Mouse (Mus musculus): ENCODE data around the gene Stx3. TPM values are rescaled to one million over a fixed set of nuclear protein-coding genes. Genes with fewer than 3 reads are reported as not detected.

The Stx3 gene
- 28.4 and 30.0 TPM in 2 replicates for polyA plus RNA-seq (2014; fragmentation: Nextera tagmentation; extraction: Ambion mirVana)

DNA sequence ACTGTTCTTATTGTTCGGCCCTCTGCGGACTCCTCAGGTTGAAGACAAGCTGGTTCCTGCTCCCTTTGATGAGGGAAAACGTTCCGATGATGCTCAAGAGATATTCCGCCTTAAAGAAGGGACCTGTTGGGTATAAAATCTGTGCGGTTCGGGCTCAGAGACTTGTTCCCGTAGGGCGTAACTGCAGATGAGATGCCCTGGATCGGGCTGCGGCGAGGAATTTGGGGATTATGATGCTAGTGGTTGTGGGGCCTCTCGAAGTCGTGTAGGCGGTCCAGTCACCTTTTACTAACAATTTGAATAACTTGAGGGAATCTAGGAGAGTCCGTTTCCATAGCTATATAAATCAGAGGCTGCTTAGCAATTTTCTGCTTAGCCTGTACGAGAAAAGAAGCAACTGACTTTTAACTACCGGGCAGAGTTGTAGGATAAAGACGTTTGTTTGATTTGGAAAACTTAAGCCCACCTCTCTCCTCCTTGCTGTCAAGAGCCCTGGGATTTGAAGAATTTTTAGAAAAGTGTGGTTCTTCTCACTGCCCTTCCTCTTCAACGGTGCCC lies at the start of gene Stx3:
Gene Stx3 (minus strand): TSS at position 261 of the 558 bp plus-strand sequence.
- H3K9ac ChIP-seq (ENCODE audit: low read length): peak within 1 kb of the TSS; percentile 72
- peak within 1 kb of the TSS; percentile 67 for H3K27ac ChIP-seq (ENCODE audit: low read depth)
- H3K4me2 ChIP-seq (ENCODE audit: low read length): peak within 1 kb of the TSS; percentile 93
- 0 out of 2 replicates have a peak, but pooled peaks cover 3% of the 10 kb centered on the region for H3K4me1 ChIP-seq (replicated peaks; ENCODE audit: control insufficient read depth, insufficient read depth, low read length)
- DNase-seq (ENCODE audit: low spot score) (peak; percentile 71), ATAC-seq (replicated peaks; ENCODE audit: low FRiP score, low TSS enrichment, low read depth) (no peak)
- H3K27me3 ChIP-seq (replicated peaks; ENCODE audit: control insufficient read depth, insufficient read depth, low read length): 0 out of 2 replicates have a peak, but pooled peaks cover 6% of the 10 kb centered on the region
- H3K9me3 ChIP-seq (ENCODE audit: control insufficient read depth, low read length): no peaks in the 10 kb centered on the region
- peak within 1 kb of the TSS; percentile 64 for H3K4me3 ChIP-seq (ENCODE audit: low read depth, low read length)
- under 1% methylated on average over 20 of the region's 20 CpGs for WGBS
- no peaks in the 10 kb centered on the region for H3K36me3 ChIP-seq (ENCODE audit: control insufficient read depth, insufficient read depth, low read length)

DNA sequence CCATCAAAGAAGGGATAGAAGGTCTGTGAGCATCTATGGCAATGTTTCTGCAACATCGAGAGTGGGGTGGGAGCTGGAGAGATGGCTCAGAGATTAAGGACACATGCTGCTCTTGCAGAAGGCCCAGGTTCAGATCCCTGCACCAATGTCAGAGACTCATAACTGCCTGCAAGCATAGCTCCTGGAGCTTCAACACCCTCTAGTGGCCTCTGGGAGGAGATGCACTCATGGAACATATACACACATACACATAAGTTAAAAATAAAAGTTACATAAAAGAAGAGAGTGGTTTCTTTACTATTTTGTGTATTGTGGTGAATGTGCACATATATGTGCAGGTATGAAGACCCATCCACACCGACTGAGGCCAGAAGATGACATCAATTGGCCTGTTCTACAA lies 48.6 kb upstream of the Stx3 start:
- 82% methylated on average over 2 of the region's 2 CpGs for WGBS
- Histone ChIP-seq H3K4me2 (ENCODE audit: low read length) (no peak overlapping the region), H3K36me3 (ENCODE audit: control insufficient read depth, insufficient read depth, low read length) (no peaks in the 10 kb centered on the region), H3K9ac (ENCODE audit: low read length) (no peak overlapping the region), H3K9me3 (ENCODE audit: control insufficient read depth, low read length) (no peaks in the 10 kb centered on the region), H3K27ac (ENCODE audit: low read depth) (no peak overlapping the region), H3K4me3 (ENCODE audit: low read depth, low read length) (no peak overlapping the region), H3K27me3 (replicated peaks; ENCODE audit: control insufficient read depth, insufficient read depth, low read length) (no peaks in the 10 kb centered on the region), H3K4me1 (replicated peaks; ENCODE audit: control insufficient read depth, insufficient read depth, low read length) (no peaks in the 10 kb centered on the region)
- ATAC-seq (replicated peaks; ENCODE audit: low FRiP score, low TSS enrichment, low read depth) (no peak), DNase-seq (ENCODE audit: low spot score) (no peak)

DNA sequence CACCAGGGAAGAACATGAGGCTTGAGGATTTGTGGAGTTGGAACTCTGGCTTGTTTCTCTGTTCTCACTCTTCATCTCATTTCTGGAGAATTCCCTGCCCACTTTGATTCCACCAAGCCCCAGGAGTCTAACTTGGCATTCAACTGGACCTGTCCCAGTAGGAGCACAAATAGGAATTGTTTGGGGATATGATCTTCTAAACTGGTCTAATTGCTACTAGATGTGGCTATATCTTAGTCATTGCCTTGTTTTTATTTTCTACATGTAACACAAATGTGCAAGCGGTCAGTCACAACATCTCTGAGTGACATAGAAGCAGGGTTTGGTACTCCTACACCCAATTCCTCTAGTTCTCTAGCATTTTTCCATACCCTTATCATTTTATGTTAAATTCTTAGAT lies 41.8 kb upstream of the Stx3 start, which contains the start of gene Olfr1418:
Gene Olfr1418 (minus strand): TSS at position 101 of the 400 bp plus-strand sequence.
- H3K27me3 ChIP-seq (replicated peaks; ENCODE audit: control insufficient read depth, insufficient read depth, low read length): no peaks in the 10 kb centered on the region
- H3K4me2 ChIP-seq (ENCODE audit: low read length): no peak within 1 kb of the TSS
- no peak within 1 kb of the TSS for H3K27ac ChIP-seq (ENCODE audit: low read depth)
- DNase-seq (ENCODE audit: low spot score): no peak
- ATAC-seq (replicated peaks; ENCODE audit: low FRiP score, low TSS enrichment, low read depth): no peak
- no peaks in the 10 kb centered on the region for H3K9me3 ChIP-seq (ENCODE audit: control insufficient read depth, low read length)
- H3K4me3 ChIP-seq (ENCODE audit: low read depth, low read length): no peak within 1 kb of the TSS
- WGBS: 89% methylated on average over 1 of the region's 1 CpGs
- no peaks in the 10 kb centered on the region for H3K4me1 ChIP-seq (replicated peaks; ENCODE audit: control insufficient read depth, insufficient read depth, low read length)
- no peak within 1 kb of the TSS for H3K9ac ChIP-seq (ENCODE audit: low read length)
- H3K36me3 ChIP-seq (ENCODE audit: control insufficient read depth, insufficient read depth, low read length): no peaks in the 10 kb centered on the region

DNA sequence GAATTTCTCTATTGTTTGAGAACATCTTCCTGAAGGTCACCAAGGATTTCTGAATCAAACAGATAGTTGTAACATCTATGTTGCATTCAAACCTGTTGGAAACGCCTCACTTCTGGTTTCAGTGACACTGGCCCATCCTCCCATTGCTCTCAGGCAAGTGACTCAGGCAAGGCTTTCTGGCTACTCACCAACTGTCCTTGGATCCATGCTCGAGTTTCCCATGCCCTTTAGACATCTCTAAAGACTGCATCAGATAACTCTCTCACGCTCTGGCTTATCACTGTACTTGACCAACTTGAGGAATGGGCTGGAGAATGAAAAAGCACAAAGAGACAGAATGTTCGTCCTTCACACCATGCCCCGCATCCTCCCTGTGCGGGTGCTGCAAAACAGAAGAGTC lies 37.3 kb upstream of the Stx3 start:
- ATAC-seq (replicated peaks; ENCODE audit: low FRiP score, low TSS enrichment, low read depth): no peak

DNA sequence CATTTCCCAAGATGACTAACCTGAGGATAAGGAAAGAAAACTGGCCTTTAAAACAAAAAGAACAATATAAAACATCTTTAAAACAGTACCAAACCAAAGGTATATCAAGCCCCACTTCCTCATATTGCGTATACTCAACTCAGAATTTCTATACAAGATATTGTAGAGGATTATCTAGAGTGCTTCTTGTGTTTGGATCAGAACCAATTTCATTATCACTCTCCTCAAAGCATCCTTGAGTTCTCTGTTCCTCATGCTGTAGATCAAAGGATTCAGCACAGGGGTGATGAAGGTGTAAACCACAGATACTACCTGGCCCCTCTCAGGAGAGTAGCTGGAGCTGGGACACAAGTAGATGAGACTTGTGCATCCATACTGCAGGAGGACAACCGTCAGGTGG lies 35.6 kb upstream of the Stx3 start:
- no peak overlapping the region for H3K4me2 ChIP-seq (ENCODE audit: low read length)
- H3K27ac ChIP-seq (ENCODE audit: low read depth): no peak overlapping the region
- H3K27me3 ChIP-seq (replicated peaks; ENCODE audit: control insufficient read depth, insufficient read depth, low read length): no peaks in the 10 kb centered on the region
- no peak overlapping the region for H3K4me3 ChIP-seq (ENCODE audit: low read depth, low read length)
- no peaks in the 10 kb centered on the region for H3K36me3 ChIP-seq (ENCODE audit: control insufficient read depth, insufficient read depth, low read length)
- 89% methylated on average over 2 of the region's 2 CpGs for WGBS
- H3K9ac ChIP-seq (ENCODE audit: low read length): no peak overlapping the region
- DNase-seq (ENCODE audit: low spot score) (no peak), ATAC-seq (replicated peaks; ENCODE audit: low FRiP score, low TSS enrichment, low read depth) (no peak)
- H3K4me1 ChIP-seq (replicated peaks; ENCODE audit: control insufficient read depth, insufficient read depth, low read length): no peaks in the 10 kb centered on the region
- H3K9me3 ChIP-seq (ENCODE audit: control insufficient read depth, low read length): 0 out of 2 replicates have a peak, but pooled peaks cover 2% of the 10 kb centered on the region

More for the DNA sequence above, 37.3 kb upstream of the Stx3 start:
- H3K27me3 ChIP-seq (replicated peaks; ENCODE audit: control insufficient read depth, insufficient read depth, low read length): no peaks in the 10 kb centered on the region
- H3K9ac ChIP-seq (ENCODE audit: low read length): no peak overlapping the region
- no peaks in the 10 kb centered on the region for H3K36me3 ChIP-seq (ENCODE audit: control insufficient read depth, insufficient read depth, low read length)
- H3K9me3 ChIP-seq (ENCODE audit: control insufficient read depth, low read length): 0 out of 2 replicates have a peak, but pooled peaks cover 2% of the 10 kb centered on the region
- no peak for DNase-seq (ENCODE audit: low spot score)
- no peak overlapping the region for H3K4me3 ChIP-seq (ENCODE audit: low read depth, low read length)
- H3K4me2 ChIP-seq (ENCODE audit: low read length): no peak overlapping the region
- 73% methylated on average over 6 of the region's 6 CpGs for WGBS
- no peak overlapping the region for H3K27ac ChIP-seq (ENCODE audit: low read depth)
- H3K4me1 ChIP-seq (replicated peaks; ENCODE audit: control insufficient read depth, insufficient read depth, low read length): no peaks in the 10 kb centered on the region

DNA sequence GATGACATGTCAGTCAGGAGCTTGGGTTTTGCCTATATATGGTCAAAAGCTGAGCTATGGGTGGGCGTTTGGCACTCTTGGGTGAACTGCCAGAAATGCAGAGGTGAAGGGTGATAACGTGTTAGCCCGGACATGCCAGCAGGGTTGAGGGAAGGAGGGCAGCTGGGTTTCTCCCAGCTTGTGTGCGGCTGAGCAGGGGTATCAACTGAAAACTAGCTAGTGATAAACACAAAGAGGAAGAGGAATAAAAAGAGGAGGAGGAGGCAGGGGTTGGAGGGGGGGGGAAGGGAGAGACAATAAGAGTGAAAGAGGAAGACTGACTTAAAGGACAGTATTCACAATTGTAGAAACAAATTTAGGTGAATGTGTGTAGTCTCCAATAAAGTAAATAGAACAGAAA lies 33.4 kb upstream of the Stx3 start:
- H3K4me1 ChIP-seq (replicated peaks; ENCODE audit: control insufficient read depth, insufficient read depth, low read length): no peaks in the 10 kb centered on the region
- no peak overlapping the region for H3K4me3 ChIP-seq (ENCODE audit: low read depth, low read length)
- ATAC-seq (replicated peaks; ENCODE audit: low FRiP score, low TSS enrichment, low read depth) (no peak), DNase-seq (ENCODE audit: low spot score) (no peak)
- H3K9ac ChIP-seq (ENCODE audit: low read length): no peak overlapping the region
- H3K9me3 ChIP-seq (ENCODE audit: control insufficient read depth, low read length): 0 out of 2 replicates have a peak, but pooled peaks cover 2% of the 10 kb centered on the region
- H3K36me3 ChIP-seq (ENCODE audit: control insufficient read depth, insufficient read depth, low read length): no peaks in the 10 kb centered on the region
- no peak overlapping the region for H3K4me2 ChIP-seq (ENCODE audit: low read length)
- WGBS: 66% methylated on average over 4 of the region's 4 CpGs
- H3K27ac ChIP-seq (ENCODE audit: low read depth): no peak overlapping the region
- no peaks in the 10 kb centered on the region for H3K27me3 ChIP-seq (replicated peaks; ENCODE audit: control insufficient read depth, insufficient read depth, low read length)

DNA sequence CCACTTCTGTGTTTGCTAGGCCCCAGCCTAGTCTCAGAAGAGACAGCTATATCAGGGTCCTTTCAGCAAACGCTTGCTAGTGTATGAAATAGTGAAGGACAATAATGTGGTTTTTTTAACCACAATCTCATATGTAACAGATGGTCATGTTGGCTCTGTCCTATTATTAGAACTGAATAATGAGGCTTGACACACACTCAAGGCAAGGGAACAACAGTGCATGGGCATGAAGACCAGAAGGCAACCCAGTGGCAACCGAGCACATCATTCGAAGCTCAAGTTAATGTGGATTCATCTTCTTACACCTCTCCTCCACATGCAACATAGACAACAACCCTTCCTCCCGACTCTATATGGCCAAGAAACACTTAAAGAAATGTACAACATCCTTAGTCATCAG lies 27.1 kb upstream of the Stx3 start:
- Histone ChIP-seq H3K9ac (ENCODE audit: low read length) (no peak overlapping the region), H3K4me3 (ENCODE audit: low read depth, low read length) (no peak overlapping the region), H3K27ac (ENCODE audit: low read depth) (no peak overlapping the region), H3K4me2 (ENCODE audit: low read length) (no peak overlapping the region), H3K27me3 (replicated peaks; ENCODE audit: control insufficient read depth, insufficient read depth, low read length) (no peaks in the 10 kb centered on the region), H3K9me3 (ENCODE audit: control insufficient read depth, low read length) (no peaks in the 10 kb centered on the region), H3K36me3 (ENCODE audit: control insufficient read depth, insufficient read depth, low read length) (no peaks in the 10 kb centered on the region), H3K4me1 (replicated peaks; ENCODE audit: control insufficient read depth, insufficient read depth, low read length) (no peaks in the 10 kb centered on the region)
- DNase-seq (ENCODE audit: low spot score): no peak
- no peak for ATAC-seq (replicated peaks; ENCODE audit: low FRiP score, low TSS enrichment, low read depth)
- 90% methylated on average over 4 of the region's 4 CpGs for WGBS

DNA sequence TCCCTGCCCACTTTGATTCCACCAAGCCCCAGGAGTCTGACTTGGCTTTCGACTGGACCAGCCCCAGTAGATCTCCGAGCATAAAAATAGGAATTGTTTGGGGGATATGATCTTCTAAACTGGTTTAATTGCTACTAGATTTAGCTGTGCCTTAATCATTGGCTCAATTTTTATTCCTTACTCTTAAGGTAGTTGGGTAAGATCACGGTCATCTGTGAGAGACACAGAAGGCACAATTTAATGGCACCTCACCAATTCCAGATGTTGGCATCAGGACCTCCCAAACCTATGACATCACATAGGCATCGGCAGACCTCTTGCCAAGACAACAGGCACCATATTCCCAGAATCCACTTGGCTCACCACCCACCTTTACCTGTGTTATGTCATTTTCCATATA lies 19.9 kb upstream of the Stx3 start, which contains the start of gene Olfr1417:
Gene Olfr1417 (minus strand): TSS at position 101 of the 400 bp plus-strand sequence.
- no peak within 1 kb of the TSS for H3K4me3 ChIP-seq (ENCODE audit: low read depth, low read length)
- H3K27me3 ChIP-seq (replicated peaks; ENCODE audit: control insufficient read depth, insufficient read depth, low read length): no peaks in the 10 kb centered on the region
- no peaks in the 10 kb centered on the region for H3K9me3 ChIP-seq (ENCODE audit: control insufficient read depth, low read length)
- 89% methylated on average over 4 of the region's 4 CpGs for WGBS
- H3K27ac ChIP-seq (ENCODE audit: low read depth): no peak within 1 kb of the TSS
- H3K9ac ChIP-seq (ENCODE audit: low read length): no peak within 1 kb of the TSS
- ATAC-seq (replicated peaks; ENCODE audit: low FRiP score, low TSS enrichment, low read depth) (no peak), DNase-seq (ENCODE audit: low spot score) (no peak)
- H3K4me1 ChIP-seq (replicated peaks; ENCODE audit: control insufficient read depth, insufficient read depth, low read length): no peaks in the 10 kb centered on the region
- no peaks in the 10 kb centered on the region for H3K36me3 ChIP-seq (ENCODE audit: control insufficient read depth, insufficient read depth, low read length)
- H3K4me2 ChIP-seq (ENCODE audit: low read length): no peak within 1 kb of the TSS
